Mouse (Mus musculus) midbrain, embryonic 13.5 days (tissue): ENCODE data around the gene Tomm6. TPM values are rescaled to one million over a fixed set of nuclear protein-coding genes. Genes with fewer than 3 reads are reported as not detected.
A peak's percentile ranks its signal among the peaks of the same experiment; 100 is the strongest.
"Not testable (repeated sequence)": the region's sequence is repeated elsewhere in the genome, so short reads cannot be mapped to it uniquely, and the experiment has no call there.

ENCODE experiments used
- ATAC-seq: fragments of 200-750 bp; cut with Nextera tagmentation; 2 replicates; pipeline ENCODE4 v1.8.0; 2017; ENCODE audit warnings: mild to moderate bottlenecking, moderate TSS enrichment, moderate library complexity
- H3K27ac ChIP-seq: fragments of 300-500 bp; sonication (generic); 2 replicates; pipeline ENCODE4 v1.5.1; 2015; ENCODE audit warnings: inconsistent platforms, mild to moderate bottlenecking, moderate library complexity
- H3K27me3 ChIP-seq: fragments of 300-500 bp; sonication (generic); 2 replicates; pipeline ENCODE4 v1.6.1; 2015; ENCODE audit warnings: mild to moderate bottlenecking, inconsistent platforms
- H3K36me3 ChIP-seq: fragments of 300-500 bp; sonication (generic); 2 replicates; pipeline ENCODE4 v1.6.1; 2015; ENCODE audit warnings: mild to moderate bottlenecking, inconsistent platforms
- H3K4me1 ChIP-seq: fragments of 300-500 bp; sonication (generic); replicated peaks from 2 replicates; pipeline ENCODE4 v1.6.1; 2015; ENCODE audit warnings: inconsistent platforms
- H3K4me2 ChIP-seq: fragments of 300-500 bp; sonication (generic); replicated peaks from 2 replicates; pipeline ENCODE4 v1.6.1; 2015; ENCODE audit warnings: moderate library complexity, mild to moderate bottlenecking, inconsistent platforms
- H3K4me3 ChIP-seq: fragments of 300-500 bp; sonication (generic); replicated peaks from 2 replicates; pipeline ENCODE4 v1.5.1; 2015; ENCODE audit warnings: mild to moderate bottlenecking, inconsistent platforms
- H3K9ac ChIP-seq: fragments of 300-500 bp; sonication (generic); replicated peaks from 2 replicates; pipeline ENCODE4 v1.6.1; 2015; ENCODE audit warnings: mild to moderate bottlenecking, inconsistent platforms
- H3K9me3 ChIP-seq: fragments of 300-500 bp; sonication (generic); 2 replicates; pipeline ENCODE4 v1.6.1; 2016; ENCODE audit warnings: mild to moderate bottlenecking, inconsistent platforms
- WGBS: fragments of 180-500 bp; shearing (Covaris S2); methylation state at CpG from one replicate; pipeline ENCODE4 v1.1.7; 2015; 5-methylcytosine and 5-hydroxymethylcytosine counted together
- polyA plus RNA-seq: library from polyadenylated mRNA; unstranded; fragments of >200 nt; fragmentation: Nextera tagmentation; extraction: Ambion mirVana; gene quantifications from 2 replicates; pipeline ENCODE4 v1.2.1, GENCODE M21; 2015

The Tomm6 gene
- polyA plus RNA-seq, 1 experiment from 2014 or later, result 285 TPM

- Histone ChIP-seq H3K36me3 (peaks cover 28% of the 10 kb centered on the region), H3K27me3 (peaks cover 27% of the 10 kb centered on the region), H3K9ac (peak overlapping the region; percentile 61; the same call in 1 of the 2 replicates), H3K9me3 (no peaks in the 10 kb centered on the region), H3K4me2 (peak overlapping the region; percentile 64), H3K27ac (no peak overlapping the region), H3K4me1 (peaks cover 26% of the 10 kb centered on the region), H3K4me3 (peak overlapping the region; percentile 31)
- peak; percentile 64 for ATAC-seq
- WGBS, result 12% methylated on average over 14 of the region's 14 CpGs
Observed at GRCm38 (mm10) chr17:47671988-47672310, 16.2 kb downstream of the Tomm6 start.

GRCm38 (mm10) chr17:47669166-47669565 lies 19.0 kb downstream of the Tomm6 start:
- H3K4me1 ChIP-seq, result peaks cover 22% of the 10 kb centered on the region
- ATAC-seq, result no peak
- H3K27me3 ChIP-seq, result peaks cover 27% of the 10 kb centered on the region
- peaks cover 22% of the 10 kb centered on the region for H3K36me3 ChIP-seq
- H3K27ac ChIP-seq, result no peak overlapping the region
- no peaks in the 10 kb centered on the region for H3K9me3 ChIP-seq
- no peak overlapping the region for H3K4me2 ChIP-seq
- H3K9ac ChIP-seq, result no peak overlapping the region
- 51% methylated on average over 4 of the region's 4 CpGs for WGBS
- H3K4me3 ChIP-seq, result no peak overlapping the region

GRCm38 (mm10) chr17:47664474-47664873 lies 23.7 kb downstream of the Tomm6 start:
- peaks cover 9% of the 10 kb centered on the region; the same call in 1 of the 2 replicates for H3K4me1 ChIP-seq
- no peak overlapping the region for H3K4me3 ChIP-seq
- no peak overlapping the region for H3K9ac ChIP-seq
- WGBS, result 90% methylated on average over 7 of the region's 7 CpGs
- H3K4me2 ChIP-seq, result no peak overlapping the region
- no peaks in the 10 kb centered on the region for H3K9me3 ChIP-seq
- peaks cover 13% of the 10 kb centered on the region for H3K36me3 ChIP-seq
- ATAC-seq, result no peak
- H3K27me3 ChIP-seq, result no peaks in the 10 kb centered on the region
- H3K27ac ChIP-seq, result no peak overlapping the region

- H3K27ac ChIP-seq, result no peak overlapping the region
- H3K9ac ChIP-seq, result no peak overlapping the region
Observed at GRCm38 (mm10) chr17:47663009-47663713, 25.0 kb downstream of the Tomm6 start.

GRCm38 (mm10) chr17:47658741-47659243 lies 29.4 kb downstream of the Tomm6 start:
- Histone ChIP-seq H3K4me2 (no peak overlapping the region), H3K9ac (no peak overlapping the region), H3K4me1 (no peaks in the 10 kb centered on the region), H3K9me3 (no peaks in the 10 kb centered on the region), H3K27me3 (no peaks in the 10 kb centered on the region), H3K27ac (no peak overlapping the region), H3K4me3 (no peak overlapping the region), H3K36me3 (peaks cover 14% of the 10 kb centered on the region)
- ATAC-seq, result no peak
- 91% methylated on average over 3 of the region's 3 CpGs for WGBS

More at GRCm38 (mm10) chr17:47663009-47663713, 25.0 kb downstream of the Tomm6 start:
- no peaks in the 10 kb centered on the region for H3K27me3 ChIP-seq
- no peak for ATAC-seq
- WGBS, result 29% methylated on average over 9 of the region's 9 CpGs
- no peaks in the 10 kb centered on the region for H3K4me1 ChIP-seq
- no peak overlapping the region for H3K4me3 ChIP-seq
- H3K36me3 ChIP-seq, result peaks cover 13% of the 10 kb centered on the region
- H3K4me2 ChIP-seq, result no peak overlapping the region
- no peaks in the 10 kb centered on the region for H3K9me3 ChIP-seq

GRCm38 (mm10) chr17:47657901-47658300 lies 30.3 kb downstream of the Tomm6 start:
- Histone ChIP-seq H3K4me1 (no peaks in the 10 kb centered on the region), H3K9me3 (no peaks in the 10 kb centered on the region), H3K9ac (no peak overlapping the region), H3K27me3 (no peaks in the 10 kb centered on the region), H3K36me3 (peaks cover 21% of the 10 kb centered on the region), H3K27ac (no peak overlapping the region), H3K4me3 (no peak overlapping the region), H3K4me2 (no peak overlapping the region)
- WGBS, result 92% methylated on average over 4 of the region's 4 CpGs
- no peak for ATAC-seq

- no peak overlapping the region for H3K27ac ChIP-seq
Observed at GRCm38 (mm10) chr17:47655697-47656096, 32.5 kb downstream of the Tomm6 start.

GRCm38 (mm10) chr17:47654346-47654745 lies 33.8 kb downstream of the Tomm6 start:
- not testable (repeated sequence) for H3K4me3 ChIP-seq, H3K4me2 ChIP-seq, H3K27me3 ChIP-seq, H3K9ac ChIP-seq, H3K27ac ChIP-seq, H3K9me3 ChIP-seq, ATAC-seq
- Histone ChIP-seq H3K4me1 (peaks cover 17% of the 10 kb centered on the region), H3K36me3 (peaks cover 20% of the 10 kb centered on the region)
- 88% methylated on average over 8 of the region's 8 CpGs for WGBS

More at GRCm38 (mm10) chr17:47655697-47656096, 32.5 kb downstream of the Tomm6 start:
- Histone ChIP-seq H3K36me3 (peaks cover 22% of the 10 kb centered on the region), H3K4me2 (no peak overlapping the region), H3K9me3 (no peaks in the 10 kb centered on the region), H3K27me3 (no peaks in the 10 kb centered on the region), H3K4me3 (no peak overlapping the region), H3K9ac (no peak overlapping the region), H3K4me1 (peaks cover 14% of the 10 kb centered on the region)
- no peak for ATAC-seq
- WGBS, result 78% methylated on average over 5 of the region's 5 CpGs

- no peaks in the 10 kb centered on the region for H3K9me3 ChIP-seq
- WGBS, result 67% methylated on average over 2 of the region's 2 CpGs
- H3K27ac ChIP-seq, result no peak overlapping the region
Observed at GRCm38 (mm10) chr17:47651953-47652352, 36.2 kb downstream of the Tomm6 start.

GRCm38 (mm10) chr17:47648966-47649365 lies 39.2 kb downstream of the Tomm6 start:
- Histone ChIP-seq H3K4me1 (peaks cover 23% of the 10 kb centered on the region), H3K9me3 (no peaks in the 10 kb centered on the region), H3K27me3 (no peaks in the 10 kb centered on the region), H3K4me3 (no peak overlapping the region), H3K4me2 (no peak overlapping the region), H3K9ac (no peak overlapping the region), H3K27ac (0 out of 2 replicates have a peak overlapping the region, but pooled peaks have one; percentile 25), H3K36me3 (peaks cover 11% of the 10 kb centered on the region)
- 39% methylated on average over 4 of the region's 4 CpGs for WGBS
- ATAC-seq, result no peak

More at GRCm38 (mm10) chr17:47651953-47652352, 36.2 kb downstream of the Tomm6 start:
- Histone ChIP-seq H3K4me1 (peaks cover 23% of the 10 kb centered on the region), H3K4me3 (no peak overlapping the region), H3K9ac (no peak overlapping the region), H3K36me3 (peaks cover 20% of the 10 kb centered on the region), H3K4me2 (no peak overlapping the region), H3K27me3 (no peaks in the 10 kb centered on the region)
- no peak for ATAC-seq

GRCm38 (mm10) chr17:47646683-47647082 lies 41.5 kb downstream of the Tomm6 start:
- H3K27ac ChIP-seq, result no peak overlapping the region
- ATAC-seq, result no peak
- H3K4me2 ChIP-seq, result no peak overlapping the region
- no peak overlapping the region for H3K4me3 ChIP-seq
- no peaks in the 10 kb centered on the region for H3K9me3 ChIP-seq
- H3K27me3 ChIP-seq, result no peaks in the 10 kb centered on the region
- peaks cover 4% of the 10 kb centered on the region; the same call in 1 of the 2 replicates for H3K36me3 ChIP-seq
- no peak overlapping the region for H3K9ac ChIP-seq
- WGBS, result 64% methylated on average over 1 of the region's 1 CpGs
- H3K4me1 ChIP-seq, result peaks cover 15% of the 10 kb centered on the region; the same call in 1 of the 2 replicates

GRCm38 (mm10) chr17:47642992-47643391 lies 45.2 kb downstream of the Tomm6 start:
- H3K27ac ChIP-seq, result no peak overlapping the region
- peaks cover 6% of the 10 kb centered on the region for H3K4me1 ChIP-seq
- H3K4me3 ChIP-seq, result no peak overlapping the region
- 87% methylated on average over 2 of the region's 2 CpGs for WGBS
- no peak for ATAC-seq
- no peaks in the 10 kb centered on the region for H3K27me3 ChIP-seq
- no peak overlapping the region for H3K4me2 ChIP-seq
- H3K9ac ChIP-seq, result no peak overlapping the region
- H3K9me3 ChIP-seq, result no peaks in the 10 kb centered on the region
- H3K36me3 ChIP-seq, result no peaks in the 10 kb centered on the region
